Mouse (Mus musculus) lung, postnatal 14 days (tissue): Measurements from ENCODE around the gene Tnfrsf13b.
A peak's percentile ranks its signal among the peaks of the same experiment; 100 is the strongest.
"Not testable (repeated sequence)": the region's sequence is repeated elsewhere in the genome, so short reads cannot be mapped to it uniquely, and the experiment has no call there.

ENCODE experiments used
- DNase-seq: peaks from one replicate; pipeline ENCODE4 v3.0.0; 2021

Gene Tnfrsf13b

GRCm38 (mm10) chr11:61174291-61174820 lies 47.8 kb downstream of the Tnfrsf13b start:
- DNase-seq, result peak; percentile 63

DNA sequence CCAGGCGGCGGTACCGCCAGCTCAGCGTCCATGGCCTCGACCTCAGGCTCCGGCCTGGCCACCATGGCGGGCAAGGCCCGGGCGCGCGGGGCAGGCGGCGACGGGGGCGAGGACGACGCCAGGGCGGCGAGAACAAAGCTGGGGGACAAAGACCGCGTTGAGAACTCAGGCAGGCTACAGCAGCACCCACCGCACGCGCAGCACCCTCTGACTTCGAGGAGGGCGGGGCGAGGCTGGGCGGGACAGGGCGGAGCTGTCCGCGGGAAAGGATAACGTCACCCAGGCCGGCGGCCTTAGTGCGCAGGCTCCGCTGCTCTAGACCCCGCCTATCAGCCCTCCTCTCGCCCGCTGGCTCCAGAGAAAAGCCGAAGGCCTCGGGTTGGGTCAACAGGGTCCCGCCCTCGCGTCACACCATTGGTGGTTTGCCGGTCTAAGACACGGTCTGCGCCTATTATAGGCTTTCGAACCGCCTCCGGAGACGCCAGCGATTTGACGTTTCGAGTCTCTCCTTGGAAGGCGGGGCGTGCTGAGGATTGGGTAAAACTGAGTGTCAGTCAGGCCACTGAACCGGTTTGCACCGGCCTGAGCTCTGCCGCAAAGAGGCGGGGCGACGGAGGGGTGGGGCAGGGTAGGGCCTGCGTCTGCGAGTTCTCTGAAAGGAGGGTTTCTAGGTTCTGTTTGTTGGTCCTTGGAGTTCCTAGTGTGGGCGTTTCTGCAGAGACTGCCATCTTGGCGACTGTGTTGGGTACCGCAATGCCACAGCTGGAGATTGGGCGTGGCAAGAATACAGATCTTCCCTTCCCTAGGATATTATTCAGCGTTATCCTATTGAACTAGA lies 48.5 kb downstream of the Tnfrsf13b start, which contains the start of gene Usp22:
TSS of gene Usp22 (minus strand) at position 235 of the 838 bp plus-strand sequence.
- peak; percentile 99 for DNase-seq

GRCm38 (mm10) chr11:61175778-61176177 lies 49.2 kb downstream of the Tnfrsf13b start:
- DNase-seq, result no peak

DNA sequence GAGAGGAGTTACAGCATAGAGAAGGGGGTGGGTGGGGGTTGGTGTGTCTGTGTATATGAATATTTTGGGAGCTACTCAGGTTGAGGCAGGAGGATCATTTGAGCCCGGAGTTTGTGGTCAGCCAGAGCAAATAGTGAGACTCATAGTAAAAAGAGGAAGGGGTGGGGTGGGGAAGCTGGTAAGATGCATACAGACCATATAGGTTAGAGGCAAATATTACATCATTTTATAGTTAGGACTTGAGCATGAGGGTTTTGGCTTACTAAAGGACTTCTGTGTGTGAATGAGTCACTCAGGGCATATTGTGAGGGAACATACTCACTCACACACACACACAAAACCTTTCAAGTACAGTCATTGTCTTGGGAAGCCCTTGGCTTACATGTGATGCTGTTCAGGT lies 49.8 kb downstream of the Tnfrsf13b start:
- no peak for DNase-seq

DNA sequence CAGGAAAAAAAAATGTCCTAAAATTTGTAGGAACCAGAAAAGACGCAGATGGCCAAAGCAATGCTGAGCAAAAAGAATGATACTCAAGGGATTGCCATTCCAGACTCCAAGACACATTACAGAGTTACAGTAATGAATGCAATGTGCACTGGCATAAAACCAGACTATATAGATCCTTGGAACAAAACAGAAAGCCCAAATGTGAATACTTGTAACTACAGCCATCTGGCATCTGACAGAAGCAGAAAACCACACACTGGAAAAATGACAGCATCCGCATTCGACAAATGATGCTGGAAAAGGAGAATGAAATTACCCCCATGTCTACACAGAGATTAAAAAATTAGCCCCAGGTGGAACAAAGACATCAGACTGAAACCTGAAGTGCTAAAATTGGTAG lies 53.8 kb downstream of the Tnfrsf13b start:
- DNase-seq, result no peak

DNA sequence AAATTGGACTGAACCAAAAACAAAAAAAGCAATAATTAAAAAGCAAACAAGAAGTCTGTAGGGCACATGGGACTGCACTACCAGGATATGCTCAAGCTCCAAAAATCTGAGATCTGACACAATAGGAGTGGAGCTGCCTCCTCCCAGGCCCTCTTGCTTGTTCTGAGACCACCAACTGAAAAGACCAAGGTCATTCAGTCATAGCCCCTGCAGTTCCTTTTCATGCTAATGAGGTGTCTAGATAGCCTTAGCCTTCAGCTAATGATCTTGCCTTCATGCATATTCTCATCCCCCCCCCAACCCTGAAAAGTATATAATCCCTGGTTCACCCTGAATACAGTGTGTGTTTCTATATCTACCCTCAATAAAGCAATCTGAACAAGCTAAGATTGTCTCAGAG lies 55.1 kb downstream of the Tnfrsf13b start:
- no peak for DNase-seq

DNA sequence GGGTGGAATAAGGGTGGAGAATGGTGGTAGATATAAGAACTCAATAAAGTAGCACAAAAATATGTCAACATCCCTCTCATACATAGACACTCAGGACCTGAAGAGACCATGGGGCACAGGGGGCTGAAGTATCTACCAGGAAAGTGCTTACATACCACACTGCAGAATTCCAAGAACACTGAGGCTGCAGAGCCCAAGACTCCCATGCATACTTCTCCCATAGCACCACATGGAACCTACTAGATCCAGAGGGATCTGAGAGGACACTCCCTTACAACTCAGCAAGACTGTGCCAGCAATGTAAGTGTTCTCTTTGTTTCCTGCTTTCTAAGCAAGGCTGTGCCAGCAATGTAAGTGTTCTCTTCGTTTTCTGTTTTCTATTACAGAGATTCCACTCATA lies 57.3 kb downstream of the Tnfrsf13b start:
- no peak for DNase-seq

GRCm38 (mm10) chr11:61190776-61191175 lies 64.2 kb downstream of the Tnfrsf13b start:
- DNase-seq, result no peak

GRCm38 (mm10) chr11:61192123-61192522 lies 65.6 kb downstream of the Tnfrsf13b start:
- not testable (repeated sequence) for DNase-seq

DNA sequence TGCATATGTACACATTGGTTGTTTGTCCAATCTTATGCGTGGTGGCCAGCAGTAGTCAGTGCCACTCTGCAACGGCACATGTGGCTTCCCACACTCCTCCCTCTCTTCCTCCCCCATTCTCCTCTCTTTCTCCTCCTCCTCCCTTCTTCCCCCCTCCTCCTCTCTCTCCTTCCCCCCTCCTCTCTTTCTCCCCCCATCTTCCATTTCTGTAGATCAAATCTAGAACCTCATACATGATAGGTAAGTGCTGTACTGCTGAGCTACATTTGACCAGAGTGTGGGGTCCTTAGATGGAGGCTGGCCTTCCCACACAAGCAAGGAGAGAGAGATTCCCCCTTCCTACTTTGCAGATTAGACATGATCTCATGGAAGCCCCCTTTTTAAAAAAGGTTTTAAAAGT lies 66.2 kb downstream of the Tnfrsf13b start:
- DNase-seq, result no peak

- peak; percentile 92 for DNase-seq
Measured at GRCm38 (mm10) chr11:61193392-61193791, 66.8 kb downstream of the Tnfrsf13b start.

GRCm38 (mm10) chr11:61196616-61197353 lies 70.2 kb downstream of the Tnfrsf13b start:
- no peak for DNase-seq

DNA sequence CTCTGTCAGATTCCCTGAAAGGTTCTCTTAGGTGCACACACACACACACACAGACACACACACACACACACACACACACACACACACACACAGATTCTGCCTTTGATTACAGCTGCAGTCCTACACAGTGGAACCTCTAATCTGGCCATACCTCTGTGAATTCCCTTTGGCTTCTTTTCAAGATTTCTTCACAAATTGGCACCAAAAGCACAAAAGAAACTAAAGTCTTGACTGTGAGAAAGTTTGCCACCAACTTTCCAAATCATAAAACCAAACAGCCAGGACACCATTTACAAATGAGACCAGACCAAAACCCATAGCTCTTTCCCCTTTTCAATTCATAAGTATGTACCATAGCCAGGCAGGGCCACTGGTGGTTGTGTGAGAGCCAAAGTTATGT lies 71.4 kb downstream of the Tnfrsf13b start:
- DNase-seq, result no peak
